Mouse (Mus musculus): ENCODE measurements around the gene Nid1.
"Not testable (repeated sequence)": the region's sequence is repeated elsewhere in the genome, so short reads cannot be mapped to it uniquely, and the experiment has no call there.

Gene Nid1

DNA sequence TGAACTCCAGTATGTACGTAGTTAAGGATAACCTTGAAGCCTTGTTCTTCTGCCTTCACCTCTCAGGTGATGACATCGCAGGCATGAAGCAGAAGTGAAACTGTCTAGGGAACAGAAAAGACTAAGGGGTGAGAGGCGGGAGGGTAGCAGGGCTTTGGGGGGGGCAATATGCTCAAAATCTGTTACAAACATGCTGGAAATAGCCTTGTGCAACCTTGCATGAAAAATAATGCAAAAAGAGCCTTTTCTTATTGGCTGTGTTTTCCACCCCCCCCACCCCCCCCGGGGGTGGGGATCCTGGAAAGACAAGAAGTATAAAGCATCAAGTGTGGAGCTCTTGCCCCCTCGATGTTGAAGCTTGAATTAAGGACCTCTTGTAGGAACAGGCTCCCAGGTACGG is 16.0 kb downstream of the Nid1 start:
- not testable (repeated sequence) for DNase-seq (ENCODE audit: low spot score in 2 of 2)

DNA sequence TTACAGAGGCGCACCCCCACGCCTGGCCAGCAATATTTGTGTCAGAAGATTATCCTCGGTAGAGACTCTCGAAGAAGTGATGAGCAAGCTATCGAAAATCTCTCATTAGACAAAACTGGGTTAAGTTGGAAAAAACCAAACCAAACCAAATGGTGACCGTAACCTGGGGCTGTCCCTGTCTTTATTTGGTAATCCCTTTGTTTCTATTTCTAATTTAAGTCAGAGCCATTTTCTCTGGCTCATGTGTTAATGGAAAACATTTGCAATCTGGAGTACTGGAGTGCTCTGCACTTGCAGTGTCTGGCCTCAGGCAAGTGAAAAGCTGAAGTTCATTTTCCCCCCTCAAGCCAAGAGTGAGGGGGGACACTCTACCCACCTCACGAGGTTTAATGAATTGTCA is 16.9 kb downstream of the Nid1 start:
- DNase-seq (ENCODE audit: low spot score in 2 of 2) = not testable (repeated sequence)

GRCm38 (mm10) chr13:13455632-13456492 is 18.5 kb downstream of the Nid1 start:
- DNase-seq (ENCODE audit: low spot score in 2 of 2) = not testable (repeated sequence)

DNA sequence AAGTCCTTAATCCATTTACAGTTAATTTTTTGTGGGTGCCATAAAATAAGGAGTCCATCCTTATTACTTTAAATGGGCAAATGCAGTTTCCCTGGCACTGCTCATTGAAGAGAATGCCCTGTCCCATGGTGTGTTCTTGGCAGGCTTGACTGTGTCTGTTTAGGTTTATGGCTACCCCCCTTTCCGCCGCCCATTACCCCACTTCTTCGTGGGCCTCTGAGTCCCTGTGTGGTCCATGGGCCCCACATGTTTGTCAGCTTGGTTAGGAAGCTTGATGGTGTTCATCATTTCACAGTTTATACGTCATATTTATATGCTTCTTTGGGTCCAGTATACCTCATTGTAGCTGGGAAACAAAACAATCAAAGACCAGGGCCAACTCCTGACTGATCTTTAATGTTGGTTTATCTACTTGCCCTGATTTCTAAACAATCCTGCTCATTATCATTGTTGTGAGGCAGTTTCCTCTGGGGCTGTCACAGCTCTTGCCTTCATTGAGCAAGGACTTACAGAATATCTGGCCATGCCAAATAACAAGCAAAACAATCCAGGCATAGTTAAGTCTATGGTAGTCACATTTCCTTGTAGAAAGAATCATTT is 20.9 kb downstream of the Nid1 start:
- DNase-seq (ENCODE audit: low spot score in 2 of 2) = no peak

DNA sequence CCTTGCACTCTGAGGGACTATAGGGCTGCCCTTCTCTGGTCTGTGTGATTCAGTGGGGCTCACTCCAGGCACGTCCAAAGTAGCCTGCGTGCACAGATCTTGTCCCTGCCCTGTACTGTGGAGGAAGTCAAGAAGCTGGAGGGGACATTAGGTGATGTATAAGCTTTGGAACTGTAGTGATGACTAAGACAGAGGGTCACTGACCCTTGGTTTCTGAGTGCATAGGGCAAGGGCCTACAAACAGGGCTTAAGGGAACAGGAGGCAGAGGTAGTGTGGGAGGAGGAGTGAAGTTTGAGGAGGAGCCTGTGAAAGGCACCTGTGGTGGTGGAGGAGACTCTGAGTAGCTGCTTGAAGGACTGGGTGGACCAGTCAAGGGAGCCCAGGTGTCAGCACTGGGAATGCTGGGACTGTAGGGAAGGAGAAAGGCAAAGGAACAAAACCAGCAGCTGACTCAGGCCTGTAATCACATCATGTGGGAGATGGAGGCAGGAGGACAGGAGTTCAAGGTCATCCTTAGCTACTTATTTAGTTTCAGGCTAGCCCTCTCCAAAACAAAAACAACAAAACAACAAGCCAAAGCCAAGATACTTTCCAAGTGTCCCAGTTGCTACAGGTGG is 23.3 kb downstream of the Nid1 start:
- DNase-seq (ENCODE audit: low spot score in 2 of 2) = no peak

- no peak for DNase-seq (ENCODE audit: low spot score in 2 of 2)
Measured at GRCm38 (mm10) chr13:13461446-13462192, 24.3 kb downstream of the Nid1 start.

DNA sequence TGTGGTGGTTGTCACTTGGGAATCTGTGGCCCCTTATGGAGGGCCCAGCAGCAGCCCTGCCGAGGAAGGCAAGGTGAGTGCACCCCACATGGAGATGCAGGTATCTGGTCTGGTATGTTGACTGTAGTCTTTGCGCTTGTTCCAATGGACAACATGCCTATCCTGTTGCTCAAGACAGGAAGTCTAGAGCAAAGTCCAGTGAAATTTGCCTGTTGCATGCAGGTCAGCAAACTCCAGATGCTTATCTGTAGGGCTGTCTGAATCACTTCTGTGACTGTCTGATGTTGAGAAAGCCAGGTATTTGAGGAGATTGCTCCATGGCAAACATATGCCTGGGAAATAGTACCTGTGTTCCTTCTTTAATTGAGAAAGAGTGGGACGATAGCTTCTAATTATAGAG is 26.6 kb downstream of the Nid1 start:
- no peak for DNase-seq (ENCODE audit: low spot score in 2 of 2)

- DNase-seq (ENCODE audit: low spot score in 2 of 2) = not testable (repeated sequence)
Measured at GRCm38 (mm10) chr13:13467249-13467648, 29.9 kb downstream of the Nid1 start.

DNA sequence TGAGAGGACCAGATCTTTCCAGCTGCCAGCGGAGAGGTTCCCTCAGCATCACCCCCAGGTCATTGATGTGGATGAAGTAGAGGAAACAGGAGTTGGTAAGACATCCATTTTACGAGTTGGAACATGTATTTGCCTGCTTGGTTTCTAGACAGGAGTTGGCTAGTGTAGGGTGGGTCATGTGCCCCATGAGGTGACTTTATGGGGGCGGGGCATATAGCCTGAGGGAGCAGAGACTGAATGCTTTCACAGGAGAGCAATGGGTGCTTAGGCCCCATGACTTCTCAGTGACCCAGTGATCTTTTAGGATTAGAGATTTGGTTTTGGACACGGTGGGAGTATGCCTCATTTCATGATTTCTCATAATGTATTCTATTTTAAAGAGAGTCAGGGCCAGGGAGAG is 31.2 kb downstream of the Nid1 start:
- no peak for DNase-seq (ENCODE audit: low spot score in 2 of 2)

DNA sequence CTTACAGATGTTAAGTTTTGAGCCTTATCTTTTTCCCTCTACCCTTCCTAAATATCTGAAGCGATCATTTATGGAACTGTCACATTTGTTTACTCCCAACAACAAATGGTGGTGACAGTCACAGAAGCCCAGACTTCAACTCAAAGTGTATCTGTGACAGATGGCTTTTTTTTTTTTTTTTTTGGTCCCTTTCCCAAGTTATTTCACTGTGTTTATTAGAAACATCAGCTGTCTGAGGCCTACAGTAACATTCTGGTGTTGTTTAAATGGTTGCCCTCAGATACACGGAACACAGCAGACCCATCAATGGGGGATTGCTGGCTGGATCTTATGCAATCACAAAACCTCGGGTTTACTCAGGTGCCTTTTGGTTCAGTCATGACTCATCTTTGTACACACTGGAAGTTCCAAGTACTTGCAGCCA is 34.0 kb downstream of the Nid1 start:
- no peak for DNase-seq (ENCODE audit: low spot score in 2 of 2)

DNA sequence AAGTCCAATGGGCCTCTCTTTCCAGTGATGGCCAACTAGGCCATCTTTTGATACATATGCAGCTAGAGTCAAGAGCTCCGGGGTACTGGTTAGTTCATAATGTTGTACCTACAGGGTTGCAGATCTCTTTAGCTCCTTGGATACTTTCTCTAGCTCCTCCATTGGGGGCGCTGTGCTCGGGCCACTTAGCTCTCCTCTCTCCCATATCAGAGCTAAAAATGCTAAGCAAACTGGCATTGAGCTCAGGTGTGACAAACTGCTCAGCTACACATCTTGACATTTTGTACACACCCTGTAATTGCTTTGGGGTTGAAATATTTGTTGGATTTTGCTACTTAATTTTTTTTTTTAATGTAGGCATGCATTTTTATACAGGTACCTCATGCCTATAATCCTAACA is 37.1 kb downstream of the Nid1 start:
- DNase-seq (ENCODE audit: low spot score in 2 of 2) = not testable (repeated sequence)

GRCm38 (mm10) chr13:13474991-13475390 is 37.6 kb downstream of the Nid1 start:
- no peak for DNase-seq (ENCODE audit: low spot score in 2 of 2)

DNA sequence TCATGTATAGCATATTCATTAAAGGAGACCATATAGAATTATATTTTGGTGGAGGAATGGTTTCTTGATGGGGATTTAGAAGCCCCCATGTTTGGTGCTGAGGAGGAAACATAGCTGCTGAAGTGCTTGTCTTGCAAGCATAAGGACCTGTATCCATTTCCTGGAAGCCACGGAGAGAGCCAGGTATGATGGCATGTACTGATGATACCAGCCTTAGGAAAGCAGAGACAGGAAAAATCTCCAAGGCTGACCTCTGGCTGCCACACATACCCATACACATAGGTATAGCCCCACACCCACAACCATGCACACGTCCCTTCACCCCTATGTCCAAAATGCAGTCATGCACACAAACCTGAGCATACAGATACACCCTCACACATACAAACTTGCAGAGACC is 39.2 kb downstream of the Nid1 start:
- no peak for DNase-seq (ENCODE audit: low spot score in 2 of 2)

DNA sequence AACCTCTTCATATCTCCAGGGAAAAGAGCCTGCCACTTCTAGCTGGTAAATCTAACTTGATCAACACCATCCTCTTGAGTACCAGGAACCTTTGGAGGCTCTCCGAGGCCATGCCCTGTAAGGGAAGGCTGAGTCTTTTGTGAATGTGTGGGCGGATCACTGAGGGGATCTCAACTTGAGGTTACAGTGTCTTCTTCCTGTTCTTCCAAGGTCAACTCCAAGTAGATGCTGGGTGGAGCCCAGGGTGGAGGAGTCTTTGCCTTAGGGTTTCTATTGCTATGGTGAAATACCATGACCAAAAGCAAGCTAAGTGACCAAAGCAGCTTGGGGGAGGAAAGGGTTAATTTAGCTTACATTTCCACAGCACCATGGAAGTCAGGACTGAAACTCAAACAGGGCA is 39.7 kb downstream of the Nid1 start:
- DNase-seq (ENCODE audit: low spot score in 2 of 2) = no peak

DNA sequence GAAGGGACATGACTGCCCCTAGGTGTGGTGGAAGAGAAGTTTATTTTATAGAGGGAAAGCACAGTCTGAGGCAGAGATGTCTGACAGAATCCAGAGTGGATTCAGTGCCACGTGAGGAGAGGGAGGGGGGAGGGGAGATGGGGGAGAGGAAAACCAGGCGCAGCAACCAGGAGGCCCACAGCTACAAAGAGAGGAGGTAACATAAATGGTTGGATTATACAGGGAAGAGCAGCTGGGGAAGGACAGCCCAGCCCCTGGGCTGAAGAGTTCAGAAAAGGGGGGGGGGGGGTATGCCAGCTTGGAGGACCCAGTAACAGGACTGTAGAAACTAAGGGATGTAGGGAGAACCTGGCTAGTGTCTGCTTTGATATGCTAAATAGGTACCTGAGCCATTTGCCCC is 42.6 kb downstream of the Nid1 start:
- DNase-seq (ENCODE audit: low spot score in 2 of 2) = no peak

- DNase-seq (ENCODE audit: low spot score in 2 of 2) = no peak
Measured at GRCm38 (mm10) chr13:13481033-13481432, 43.7 kb downstream of the Nid1 start.

GRCm38 (mm10) chr13:13481875-13482674 is 44.7 kb downstream of the Nid1 start:
- no peak for DNase-seq (ENCODE audit: low spot score in 2 of 2)

DNA sequence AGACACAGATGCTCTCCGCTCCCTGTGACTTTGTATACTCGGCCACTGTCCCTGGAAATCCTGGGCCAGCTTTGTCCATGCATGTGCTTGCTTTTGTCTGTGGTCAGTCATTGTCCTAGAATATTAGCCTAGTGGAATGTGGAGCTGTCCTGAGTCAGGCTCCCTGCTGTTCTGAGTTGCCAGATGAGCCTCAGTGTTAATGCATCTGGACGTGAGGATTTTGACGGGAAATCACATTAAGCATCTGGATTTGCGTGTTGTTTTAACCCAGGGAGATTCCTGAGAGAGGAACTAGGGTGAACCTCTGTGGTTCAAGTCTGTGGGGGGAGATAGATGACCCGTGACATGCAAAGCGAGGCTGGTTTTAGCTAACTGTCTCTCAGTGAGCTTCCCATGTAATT is 47.0 kb downstream of the Nid1 start:
- DNase-seq (ENCODE audit: low spot score in 2 of 2) = no peak

GRCm38 (mm10) chr13:13484883-13485282 is 47.5 kb downstream of the Nid1 start:
- DNase-seq (ENCODE audit: low spot score in 2 of 2) = no peak

GRCm38 (mm10) chr13:13485682-13486081 is 48.3 kb downstream of the Nid1 start:
- no peak for DNase-seq (ENCODE audit: low spot score in 2 of 2)

- DNase-seq (ENCODE audit: low spot score in 2 of 2) = no peak
Measured at GRCm38 (mm10) chr13:13487851-13488250, 50.5 kb downstream of the Nid1 start.

Data from thymus, postnatal 10 days (tissue).